Mouse (Mus musculus) neural tube, embryonic 10.5 days (tissue): ENCODE data around the gene Rtl9.
A peak's percentile ranks its signal among the peaks of the same experiment; 100 is the strongest.

Experiments used
- DNase-seq: peaks from one replicate; pipeline ENCODE4 v3.0.0-alpha.2; 2017; ENCODE audit warnings: low spot score; ENCODE audit errors: extremely low spot score

Gene Rtl9

GRCm38 (mm10) chrX:143099044-143099754 is at the start of gene Rtl9:
Gene Rtl9, plus strand, starts transcription at chrX:143099594.
- DNase-seq = peak; percentile 17

GRCm38 (mm10) chrX:143051478-143051877 is 47.9 kb upstream of the Rtl9 start:
- no peak for DNase-seq

- no peak for DNase-seq
Observed at GRCm38 (mm10) chrX:143051921-143052320, 47.5 kb upstream of the Rtl9 start.

- DNase-seq = peak; percentile 81
Observed at GRCm38 (mm10) chrX:143058829-143059228, 40.6 kb upstream of the Rtl9 start.

GRCm38 (mm10) chrX:143062641-143063355 is 36.6 kb upstream of the Rtl9 start:
- DNase-seq = peak; percentile 19

- DNase-seq = no peak
Observed at GRCm38 (mm10) chrX:143063780-143064179, 35.6 kb upstream of the Rtl9 start.

- DNase-seq = no peak
Observed at GRCm38 (mm10) chrX:143064288-143064687, 35.1 kb upstream of the Rtl9 start.

GRCm38 (mm10) chrX:143066320-143067114 is 32.9 kb upstream of the Rtl9 start:
- no peak for DNase-seq

- no peak for DNase-seq
Observed at GRCm38 (mm10) chrX:143067115-143067514, 32.3 kb upstream of the Rtl9 start.

GRCm38 (mm10) chrX:143067576-143067975 is 31.8 kb upstream of the Rtl9 start:
- no peak for DNase-seq

- peak; percentile 45 for DNase-seq
Observed at GRCm38 (mm10) chrX:143080458-143081336, 18.7 kb upstream of the Rtl9 start.

GRCm38 (mm10) chrX:143082732-143083131 is 16.7 kb upstream of the Rtl9 start:
- no peak for DNase-seq

GRCm38 (mm10) chrX:143088225-143088624 is 11.2 kb upstream of the Rtl9 start:
- no peak for DNase-seq

- no peak for DNase-seq
Observed at GRCm38 (mm10) chrX:143090904-143091588, 8.3 kb upstream of the Rtl9 start.

- DNase-seq = no peak
Observed at GRCm38 (mm10) chrX:143097551-143097950, 1.8 kb upstream of the Rtl9 start.

GRCm38 (mm10) chrX:143103146-143103545 is 3.8 kb downstream of the Rtl9 start:
- DNase-seq = no peak

- DNase-seq = no peak
Observed at GRCm38 (mm10) chrX:143105866-143106265, 6.5 kb downstream of the Rtl9 start.

- no peak for DNase-seq
Observed at GRCm38 (mm10) chrX:143112546-143112945, 13.2 kb downstream of the Rtl9 start.
